Mouse (Mus musculus) thymus, adult 2 months (tissue): Measurements from ENCODE around the gene Fndc3b.

Experiments
- CTCF ChIP-seq: fragments of 200-500 bp; IDR thresholded peaks from 2 replicates; pipeline ENCODE4 v1.5.1; 2012; ENCODE audit warnings: mild to moderate bottlenecking, control low read depth, low read length, moderate library complexity, borderline replicate concordance; ENCODE audit not compliant: control insufficient read depth, poor library complexity, insufficient read depth; ENCODE audit errors: extremely low read depth
- POLR2A ChIP-seq: fragments of 200-500 bp; IDR thresholded peaks from 2 replicates; pipeline ENCODE4 v1.6.1; 2012; ENCODE audit warnings: mild to moderate bottlenecking, low read length, control low read depth, moderate library complexity; ENCODE audit not compliant: control insufficient read depth, poor library complexity, insufficient read depth; ENCODE audit errors: extremely low read depth

DNA sequence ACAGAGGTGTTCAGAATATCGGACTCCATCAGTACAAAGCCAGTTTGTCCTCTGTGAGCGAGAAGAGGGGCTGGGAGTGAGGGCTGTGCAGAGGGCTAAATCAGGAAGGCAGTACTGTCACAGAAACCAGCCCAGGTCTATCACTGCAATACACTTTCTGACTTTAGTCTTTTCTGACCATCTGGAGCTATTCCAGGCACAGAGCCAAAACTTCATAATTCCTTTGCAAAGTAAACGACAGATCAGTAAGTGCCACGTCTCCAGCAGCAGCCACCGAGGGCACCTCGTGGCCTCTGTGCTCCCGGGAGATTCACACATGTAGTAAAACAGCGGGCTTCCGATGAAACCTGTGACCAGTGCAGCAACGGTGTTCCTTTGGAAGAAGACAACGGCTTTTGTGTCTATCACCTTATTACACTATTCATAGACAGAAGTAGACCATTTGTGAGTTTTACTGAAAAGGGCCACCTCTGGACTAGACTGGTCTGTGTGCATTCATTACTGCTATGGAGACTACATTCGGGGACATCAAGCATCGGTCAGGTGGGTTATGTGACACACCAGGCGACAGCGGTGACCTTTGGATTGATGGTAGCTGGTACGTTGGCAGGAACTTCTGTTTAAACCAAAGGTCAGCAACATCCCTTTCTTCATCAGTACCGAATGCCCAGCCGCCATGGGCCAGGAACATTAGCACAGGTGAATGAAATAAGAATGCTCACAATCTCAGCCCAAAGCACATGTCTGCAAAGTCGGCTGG lies 24.2 kb downstream of the Fndc3b start:
- TF ChIP-seq POLR2A (no peak), CTCF (no peak)
